Mouse (Mus musculus): ENCODE measurements at regions not wholly inside any gene's neighbourhood (a gene's known extent, or its start where the extent isn't known, plus 50 kb on each side); places are given as distances from the start of the nearest gene placed in this dataset.

- no peak for DNase-seq (ENCODE audit: low spot score in 2 of 2)
Measured at GRCm38 (mm10) chr4:12769092-12769491, 597.3 kb upstream of the Fam92a start.

- DNase-seq (ENCODE audit: low spot score in 2 of 2): no peak
Measured at GRCm38 (mm10) chr4:12766763-12767162, 594.9 kb upstream of the Fam92a start.

- DNase-seq (ENCODE audit: low spot score in 2 of 2): no peak
Measured at GRCm38 (mm10) chr4:12750817-12751216, 579.0 kb upstream of the Fam92a start.

- DNase-seq (ENCODE audit: low spot score in 2 of 2): no peak
Measured at GRCm38 (mm10) chr4:12749874-12750273, 578.1 kb upstream of the Fam92a start.

GRCm38 (mm10) chr4:12743714-12744327 lies 572.0 kb upstream of the Fam92a start:
- DNase-seq (ENCODE audit: low spot score in 2 of 2): no peak

GRCm38 (mm10) chr4:12736411-12736810 lies 564.6 kb upstream of the Fam92a start:
- DNase-seq (ENCODE audit: low spot score in 2 of 2): no peak

GRCm38 (mm10) chr4:12700189-12700588 lies 528.4 kb upstream of the Fam92a start:
- no peak for DNase-seq (ENCODE audit: low spot score in 2 of 2)

- no peak for DNase-seq (ENCODE audit: low spot score in 2 of 2)
Measured at GRCm38 (mm10) chr4:12677814-12678213, 506.0 kb upstream of the Fam92a start.

- no peak for DNase-seq (ENCODE audit: low spot score in 2 of 2)
Measured at GRCm38 (mm10) chr4:12671399-12671798, 499.6 kb upstream of the Fam92a start.

GRCm38 (mm10) chr4:12663176-12663575 lies 491.4 kb upstream of the Fam92a start:
- no peak for DNase-seq (ENCODE audit: low spot score in 2 of 2)

GRCm38 (mm10) chr4:12662683-12663082 lies 490.9 kb upstream of the Fam92a start:
- DNase-seq (ENCODE audit: low spot score in 2 of 2): no peak

- no peak for DNase-seq (ENCODE audit: low spot score in 2 of 2)
Measured at GRCm38 (mm10) chr4:12659084-12659483, 487.3 kb upstream of the Fam92a start.

GRCm38 (mm10) chr4:12658594-12658993 lies 486.8 kb upstream of the Fam92a start:
- DNase-seq (ENCODE audit: low spot score in 2 of 2): no peak

GRCm38 (mm10) chr4:12657820-12658219 lies 486.0 kb upstream of the Fam92a start:
- no peak for DNase-seq (ENCODE audit: low spot score in 2 of 2)

GRCm38 (mm10) chr4:12656924-12657603 lies 485.2 kb upstream of the Fam92a start:
- DNase-seq (ENCODE audit: low spot score in 2 of 2): no peak

GRCm38 (mm10) chr4:12655457-12656228 lies 483.8 kb upstream of the Fam92a start:
- no peak for DNase-seq (ENCODE audit: low spot score in 2 of 2)

GRCm38 (mm10) chr4:12654568-12655456 lies 483.0 kb upstream of the Fam92a start:
- no peak for DNase-seq (ENCODE audit: low spot score in 2 of 2)

GRCm38 (mm10) chr4:12647732-12648131 lies 475.9 kb upstream of the Fam92a start:
- DNase-seq (ENCODE audit: low spot score in 2 of 2): no peak

GRCm38 (mm10) chr4:12642525-12642928 lies 470.7 kb upstream of the Fam92a start:
- no peak for DNase-seq (ENCODE audit: low spot score in 2 of 2)

GRCm38 (mm10) chr4:12629375-12629821 lies 457.6 kb upstream of the Fam92a start:
- DNase-seq (ENCODE audit: low spot score in 2 of 2): no peak

- no peak for DNase-seq (ENCODE audit: low spot score in 2 of 2)
Measured at GRCm38 (mm10) chr4:12628702-12629374, 457.0 kb upstream of the Fam92a start.

Measured in thymus, postnatal 10 days (tissue).